Mouse (Mus musculus): ENCODE measurements around the gene Rgsl1.

The Rgsl1 gene

DNA sequence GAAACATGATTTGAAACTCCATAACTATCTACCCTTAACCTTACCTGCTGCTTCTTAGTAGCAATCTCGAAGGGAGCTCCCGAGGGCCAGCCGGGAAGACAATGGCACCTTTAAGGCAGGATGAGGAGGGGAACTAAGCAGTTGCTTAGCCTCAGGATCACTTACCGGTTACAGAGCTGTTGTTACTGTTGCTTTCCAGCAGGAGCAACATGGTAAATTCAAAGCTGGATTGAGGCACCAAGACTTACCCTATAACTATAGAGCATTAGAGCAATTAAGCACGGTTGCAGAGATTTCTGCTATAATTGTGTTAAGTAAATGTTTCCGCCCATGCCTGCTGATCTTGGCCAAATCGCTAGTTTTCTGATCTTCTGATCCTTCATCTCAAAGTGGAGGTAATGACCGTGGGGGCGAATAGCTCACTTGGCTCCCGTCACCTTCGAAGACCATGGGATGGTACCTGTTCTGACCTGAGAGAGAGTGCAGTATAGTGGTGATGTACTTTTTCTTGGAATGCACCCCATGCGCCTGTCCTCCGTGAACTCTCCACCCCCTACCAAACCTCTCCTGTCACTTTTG lies 104.4 kb downstream of the Rgsl1 start:
- peak; percentile 25 for DNase-seq

- DNase-seq, result no peak
These were observed 106.5 kb downstream of the Rgsl1 start for GRCm38 (mm10) chr1:153737101-153738085.

GRCm38 (mm10) chr1:153736096-153736495 lies 107.8 kb downstream of the Rgsl1 start:
- no peak for DNase-seq

DNA sequence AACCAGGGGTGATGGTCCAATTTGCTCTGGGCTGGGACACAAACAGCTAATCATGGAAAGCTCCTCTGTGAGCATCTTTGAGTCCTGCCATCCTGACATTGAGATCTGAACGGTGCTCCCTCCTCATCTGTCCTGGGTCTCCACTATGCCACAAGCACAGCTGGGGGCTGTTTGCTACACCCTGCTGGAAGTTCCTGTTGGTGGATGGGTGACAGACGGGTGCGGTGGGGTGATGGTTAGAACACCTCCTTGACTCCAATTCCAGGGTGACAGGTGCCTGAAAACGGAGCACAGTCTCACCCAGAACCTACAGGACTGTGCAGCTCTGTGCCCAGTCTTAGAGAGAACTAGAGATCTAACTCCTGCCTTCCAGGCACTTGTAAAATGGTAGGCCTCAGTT lies 109.1 kb downstream of the Rgsl1 start:
- DNase-seq, result peak; percentile 50

DNA sequence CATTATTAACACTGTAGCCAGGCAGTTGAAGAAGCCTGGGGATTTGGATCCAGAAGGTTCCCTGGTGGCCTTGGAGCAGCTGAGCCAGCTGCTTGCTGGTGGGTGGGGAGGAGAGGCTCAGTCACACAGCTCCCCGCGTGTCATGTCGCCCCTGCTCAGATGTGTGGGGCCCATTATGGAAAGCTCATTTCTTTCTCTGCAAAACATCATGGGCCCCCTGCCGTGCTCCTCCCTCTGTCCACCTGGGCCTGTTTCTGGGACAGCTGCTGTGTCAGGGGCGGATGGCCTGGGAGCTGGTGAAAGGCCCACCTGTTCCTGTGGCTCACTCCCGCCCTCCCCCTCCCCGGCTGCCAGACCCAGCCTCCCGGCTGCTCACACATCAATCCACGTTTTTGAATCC lies 110.8 kb downstream of the Rgsl1 start:
- DNase-seq, result peak; percentile 72

DNA sequence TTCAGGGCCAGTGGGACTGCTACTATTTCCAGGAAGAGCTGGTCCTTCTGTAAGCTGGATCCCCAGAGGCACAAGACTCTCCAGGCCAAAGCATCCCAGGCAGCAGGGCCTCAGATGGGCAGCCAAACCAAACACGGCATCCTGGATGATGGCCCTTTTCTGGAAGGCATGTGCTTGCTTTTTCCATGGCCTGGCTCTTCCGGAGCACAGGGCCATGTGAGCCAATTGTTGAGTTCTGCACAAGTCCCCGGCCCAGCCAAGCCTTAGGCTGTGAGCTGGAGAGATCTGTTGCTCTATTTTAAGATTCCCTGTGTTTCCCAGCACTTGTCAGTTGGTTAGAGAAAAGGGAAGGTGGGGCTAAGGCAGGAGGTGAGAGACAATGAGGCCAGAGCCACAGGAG lies 113.3 kb downstream of the Rgsl1 start:
- DNase-seq, result peak; percentile 22

DNA sequence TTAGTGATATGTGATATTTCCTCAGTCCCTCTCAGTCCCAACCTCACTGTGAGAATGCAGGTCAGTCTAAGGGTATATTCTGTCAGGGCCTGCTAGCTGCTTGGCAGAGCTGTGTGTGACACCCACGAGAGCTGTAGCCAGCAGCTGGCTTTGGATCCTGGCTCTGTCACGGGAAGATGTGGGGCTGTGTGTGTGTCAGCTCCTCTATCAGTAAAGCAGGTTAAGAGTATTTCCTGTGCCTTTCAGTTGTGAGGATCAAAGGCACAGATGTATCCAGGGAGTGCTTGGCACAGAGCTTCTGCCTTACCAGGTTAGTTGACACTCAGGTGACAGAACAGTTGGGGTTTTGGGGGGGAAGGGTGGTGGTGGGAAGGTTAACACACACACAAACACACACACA lies 114.1 kb downstream of the Rgsl1 start:
- DNase-seq, result peak; percentile 64
